Mouse (Mus musculus) lung, adult 2 months (tissue): ENCODE data around the gene Gh.
A peak's percentile ranks its signal among the peaks of the same experiment; 100 is the strongest.

ENCODE experiments used
- CTCF ChIP-seq: fragments of 200-500 bp; IDR thresholded peaks from 2 replicates; pipeline ENCODE4 v1.5.1; 2011; ENCODE audit warnings: mild to moderate bottlenecking, low read length, control low read depth; ENCODE audit not compliant: insufficient read depth
- POLR2A ChIP-seq: fragments of 200-500 bp; IDR thresholded peaks from 2 replicates; pipeline ENCODE4 v1.6.1; 2011; ENCODE audit warnings: low read depth, mild to moderate bottlenecking, control low read depth, low read length, borderline replicate concordance; ENCODE audit errors: extremely low read depth

- TF ChIP-seq CTCF, result peak; percentile 22; the same call in 1 of the 2 replicates
- TF ChIP-seq POLR2A, result no peak
These were observed 28.0 kb upstream of the Gh start for GRCm38 (mm10) chr11:106329682-106330081.
